Mouse (Mus musculus): ENCODE measurements at regions not wholly inside any gene's neighbourhood (a gene's known extent, or its start where the extent isn't known, plus 50 kb on each side); places are given as distances from the start of the nearest gene placed in this dataset.

- H3K4me1 ChIP-seq = no peaks in the 10 kb centered on the region
- H3K4me2 ChIP-seq = no peak overlapping the region
- ATAC-seq (ENCODE audit: low FRiP score) = no peak
- H3K4me3 ChIP-seq (replicated peaks) = no peak overlapping the region
- WGBS = 62% methylated on average over 2 of the region's 2 CpGs
- no peak overlapping the region for H3K27ac ChIP-seq (replicated peaks)
- H3K27me3 ChIP-seq (replicated peaks) = no peaks in the 10 kb centered on the region
- H3K9me3 ChIP-seq (replicated peaks) = no peaks in the 10 kb centered on the region
- no peaks in the 10 kb centered on the region for H3K36me3 ChIP-seq
- no peak overlapping the region for H3K9ac ChIP-seq (replicated peaks)
These were observed 1038.9 kb downstream of the Car8 start for GRCm38 (mm10) chr4:7199941-7200340.

DNA sequence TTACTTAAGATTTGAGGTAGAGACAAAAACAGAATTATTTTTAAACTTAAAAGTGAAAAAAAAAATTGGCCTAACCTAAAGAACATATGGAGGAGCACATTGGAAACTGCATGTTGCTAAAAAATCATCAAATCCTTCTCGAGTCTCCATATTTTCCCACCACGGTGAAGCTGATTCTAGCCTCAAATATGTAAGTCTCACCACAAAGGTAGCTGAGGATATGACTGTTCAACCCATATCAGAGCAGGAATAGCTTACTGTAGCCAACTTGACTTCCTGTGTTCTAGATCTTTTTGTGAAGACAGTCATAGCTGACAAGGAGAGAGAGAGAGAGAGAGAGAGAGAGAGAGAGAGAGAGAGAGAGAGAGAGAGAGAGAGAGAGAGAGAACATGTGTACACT is 1039.8 kb downstream of the Car8 start:
- Histone ChIP-seq H3K27ac (replicated peaks) (no peak overlapping the region), H3K4me3 (replicated peaks) (no peak overlapping the region), H3K4me2 (no peak overlapping the region), H3K4me1 (no peaks in the 10 kb centered on the region), H3K36me3 (no peaks in the 10 kb centered on the region), H3K9ac (replicated peaks) (no peak overlapping the region), H3K9me3 (replicated peaks) (no peaks in the 10 kb centered on the region), H3K27me3 (replicated peaks) (no peaks in the 10 kb centered on the region)
- 78% methylated on average over 2 of the region's 2 CpGs for WGBS
- no peak for ATAC-seq (ENCODE audit: low FRiP score)

- Histone ChIP-seq H3K4me3 (replicated peaks) (no peak overlapping the region), H3K27me3 (replicated peaks) (no peaks in the 10 kb centered on the region), H3K9ac (replicated peaks) (no peak overlapping the region), H3K4me1 (no peaks in the 10 kb centered on the region), H3K4me2 (no peak overlapping the region), H3K36me3 (no peaks in the 10 kb centered on the region), H3K27ac (replicated peaks) (no peak overlapping the region), H3K9me3 (replicated peaks) (no peaks in the 10 kb centered on the region)
- ATAC-seq (ENCODE audit: low FRiP score) = no peak
- 91% methylated on average over 3 of the region's 3 CpGs for WGBS
These were observed 1042.3 kb downstream of the Car8 start for GRCm38 (mm10) chr4:7196570-7196969.

DNA sequence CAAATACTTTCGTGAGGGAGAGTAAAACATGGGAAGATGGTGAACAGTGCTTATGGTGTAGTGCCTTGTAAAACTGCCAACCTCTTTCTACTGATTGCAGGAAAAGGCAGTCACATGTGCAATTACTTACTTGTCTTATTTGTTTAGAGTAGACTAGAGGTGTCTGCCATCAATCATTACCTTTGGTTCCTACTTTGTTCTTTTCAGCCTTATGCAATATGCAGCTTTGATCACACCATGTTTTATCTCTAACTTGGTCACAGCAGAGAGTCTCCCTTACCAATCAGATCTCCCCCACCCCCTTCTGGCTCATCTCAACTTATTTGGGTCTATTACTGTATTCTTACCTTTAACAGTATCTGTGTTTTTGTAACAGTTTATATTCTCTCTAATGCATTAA is 1043.2 kb downstream of the Car8 start:
- no peak overlapping the region for H3K27ac ChIP-seq (replicated peaks)
- no peak for ATAC-seq (ENCODE audit: low FRiP score)
- H3K4me1 ChIP-seq = no peaks in the 10 kb centered on the region
- no peaks in the 10 kb centered on the region for H3K27me3 ChIP-seq (replicated peaks)
- no peak overlapping the region for H3K9ac ChIP-seq (replicated peaks)
- H3K36me3 ChIP-seq = no peaks in the 10 kb centered on the region
- no peak overlapping the region for H3K4me3 ChIP-seq (replicated peaks)
- H3K9me3 ChIP-seq (replicated peaks) = no peaks in the 10 kb centered on the region
- no peak overlapping the region for H3K4me2 ChIP-seq
- WGBS = 82% methylated on average over 1 of the region's 1 CpGs

DNA sequence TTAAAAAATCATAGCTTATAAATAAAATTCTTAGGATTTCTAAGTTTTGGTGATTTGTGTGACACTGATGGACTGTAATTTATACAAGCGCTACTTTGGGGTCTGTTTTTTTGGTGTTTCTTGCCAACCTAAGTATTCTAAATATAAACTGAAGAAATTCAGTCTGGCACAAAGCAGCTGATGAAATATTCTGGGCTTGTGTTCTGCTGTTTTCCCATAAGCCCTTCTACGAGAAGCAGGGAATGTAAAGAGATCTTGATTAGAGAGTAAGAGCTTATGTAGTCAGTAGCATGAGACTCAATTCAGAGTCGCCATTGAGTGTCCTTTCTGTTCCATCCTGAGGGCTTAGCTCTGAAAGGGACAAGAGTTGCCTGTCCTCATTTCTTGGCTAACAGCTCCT is 1046.9 kb downstream of the Car8 start:
- WGBS = 71% methylated on average over 3 of the region's 3 CpGs
- ATAC-seq (ENCODE audit: low FRiP score) = no peak
- Histone ChIP-seq H3K27ac (replicated peaks) (no peak overlapping the region), H3K4me2 (no peak overlapping the region), H3K4me1 (no peaks in the 10 kb centered on the region), H3K9ac (replicated peaks) (no peak overlapping the region), H3K36me3 (no peaks in the 10 kb centered on the region), H3K27me3 (replicated peaks) (no peaks in the 10 kb centered on the region), H3K9me3 (replicated peaks) (no peaks in the 10 kb centered on the region), H3K4me3 (replicated peaks) (no peak overlapping the region)

- Histone ChIP-seq H3K4me3 (replicated peaks) (no peak overlapping the region), H3K9ac (replicated peaks) (no peak overlapping the region), H3K4me1 (no peaks in the 10 kb centered on the region), H3K4me2 (no peak overlapping the region), H3K27ac (replicated peaks) (0 out of 2 replicates have a peak overlapping the region, but pooled peaks have one; percentile 18), H3K9me3 (replicated peaks) (no peaks in the 10 kb centered on the region), H3K27me3 (replicated peaks) (no peaks in the 10 kb centered on the region), H3K36me3 (no peaks in the 10 kb centered on the region)
- WGBS = 49% methylated on average over 3 of the region's 3 CpGs
- ATAC-seq (ENCODE audit: low FRiP score) = peak; percentile 59
These were observed 1047.6 kb downstream of the Car8 start for GRCm38 (mm10) chr4:7191228-7191627.

DNA sequence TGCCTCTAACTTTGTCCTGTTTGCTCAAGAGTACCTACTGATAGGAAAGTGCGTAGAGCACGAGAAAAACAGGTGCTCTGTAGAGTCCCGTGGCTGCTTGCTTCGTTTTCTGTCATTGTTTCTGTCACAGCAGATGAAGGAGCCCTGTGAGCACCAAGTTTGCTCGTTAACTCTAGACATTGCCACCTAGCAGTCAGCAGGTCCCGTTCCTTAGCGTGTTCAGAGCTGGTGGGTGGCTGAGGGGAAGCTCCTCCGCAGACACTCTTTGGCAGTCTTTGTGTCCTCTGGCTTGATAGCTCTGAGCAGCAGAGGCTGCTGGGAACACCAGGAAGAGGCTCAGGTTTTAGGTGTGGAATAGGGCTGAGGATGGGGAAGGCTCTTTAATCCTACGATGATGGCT is 1063.8 kb downstream of the Car8 start:
- H3K4me2 ChIP-seq = no peak overlapping the region
- WGBS = 88% methylated on average over 9 of the region's 9 CpGs

DNA sequence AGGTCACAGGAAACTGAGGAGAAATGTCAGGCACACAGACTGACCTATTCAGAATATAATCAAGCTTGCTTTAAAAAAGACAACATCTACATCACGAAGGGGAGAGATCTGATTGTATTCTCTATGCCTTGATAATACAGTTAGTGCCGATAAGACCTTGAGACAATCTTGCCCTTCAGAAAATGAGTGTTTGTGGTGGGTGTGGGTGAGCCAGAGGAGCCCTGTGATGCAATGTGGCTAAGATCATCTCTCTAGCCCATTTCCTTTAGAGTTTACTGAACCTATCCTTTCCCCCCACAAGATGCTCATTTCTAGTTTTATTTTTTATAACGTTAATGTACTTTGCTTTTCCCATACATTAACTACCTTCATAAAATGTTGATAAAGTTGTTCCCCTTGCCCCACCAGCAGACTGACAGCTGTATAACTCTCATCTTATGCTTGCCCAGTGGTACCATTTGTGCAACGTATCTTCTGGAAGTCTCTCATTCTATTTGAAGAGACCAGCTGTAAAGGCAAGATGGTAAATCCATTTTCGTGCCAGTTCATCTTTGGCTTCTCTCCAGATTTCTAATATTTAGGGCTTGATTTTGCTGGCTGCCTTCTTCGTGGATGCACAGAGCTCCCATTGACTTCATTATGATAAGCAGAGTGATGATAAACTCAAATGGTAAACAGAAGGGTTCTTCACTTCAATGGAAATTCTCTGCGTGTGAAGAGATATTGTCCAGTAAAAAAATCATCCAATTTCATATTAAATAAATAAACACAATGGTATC is 1066.1 kb downstream of the Car8 start:
- no peak for ATAC-seq (ENCODE audit: low FRiP score)
- H3K4me2 ChIP-seq = no peak overlapping the region

More for the DNA sequence above, 1063.8 kb downstream of the Car8 start:
- no peak overlapping the region for H3K9ac ChIP-seq (replicated peaks)
- H3K36me3 ChIP-seq = no peaks in the 10 kb centered on the region
- ATAC-seq (ENCODE audit: low FRiP score) = no peak
- H3K27me3 ChIP-seq (replicated peaks) = no peaks in the 10 kb centered on the region
- H3K9me3 ChIP-seq (replicated peaks) = no peaks in the 10 kb centered on the region
- H3K27ac ChIP-seq (replicated peaks) = no peak overlapping the region
- H3K4me1 ChIP-seq = no peaks in the 10 kb centered on the region
- H3K4me3 ChIP-seq (replicated peaks) = no peak overlapping the region

GRCm38 (mm10) chr4:7171637-7172417 is 1067.0 kb downstream of the Car8 start:
- H3K36me3 ChIP-seq = no peaks in the 10 kb centered on the region
- H3K4me3 ChIP-seq (replicated peaks) = no peak overlapping the region
- H3K27me3 ChIP-seq (replicated peaks) = no peaks in the 10 kb centered on the region
- no peak for ATAC-seq (ENCODE audit: low FRiP score)
- H3K4me2 ChIP-seq = no peak overlapping the region
- no peaks in the 10 kb centered on the region for H3K4me1 ChIP-seq
- no peaks in the 10 kb centered on the region for H3K9me3 ChIP-seq (replicated peaks)
- H3K27ac ChIP-seq (replicated peaks) = no peak overlapping the region
- no peak overlapping the region for H3K9ac ChIP-seq (replicated peaks)
- 80% methylated on average over 4 of the region's 4 CpGs for WGBS

More for the DNA sequence above, 1066.1 kb downstream of the Car8 start:
- Histone ChIP-seq H3K9me3 (replicated peaks) (no peaks in the 10 kb centered on the region), H3K27ac (replicated peaks) (no peak overlapping the region), H3K9ac (replicated peaks) (no peak overlapping the region), H3K36me3 (no peaks in the 10 kb centered on the region), H3K4me1 (no peaks in the 10 kb centered on the region), H3K27me3 (replicated peaks) (no peaks in the 10 kb centered on the region), H3K4me3 (replicated peaks) (no peak overlapping the region)
- WGBS = 72% methylated on average over 7 of the region's 7 CpGs

DNA sequence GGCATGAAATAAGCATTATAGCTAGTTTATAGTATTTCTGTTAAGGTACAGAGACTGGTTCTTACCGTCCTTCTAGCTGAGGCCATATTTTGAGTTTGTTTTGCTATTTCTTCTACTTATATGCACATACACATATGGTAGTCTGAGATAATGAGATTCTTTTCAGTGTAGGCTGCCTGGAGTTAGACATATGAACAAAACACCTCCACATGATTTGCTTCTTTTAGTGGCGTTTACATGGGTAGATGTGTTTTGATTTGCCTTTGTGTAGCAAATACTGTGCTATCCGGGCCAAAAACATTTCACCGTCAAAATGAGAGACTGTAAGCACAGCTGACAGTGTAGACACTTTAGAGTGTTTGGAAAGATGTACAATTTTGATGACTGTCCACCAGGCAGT is 1077.4 kb downstream of the Car8 start:
- no peaks in the 10 kb centered on the region for H3K36me3 ChIP-seq
- H3K4me1 ChIP-seq = no peaks in the 10 kb centered on the region
- no peaks in the 10 kb centered on the region for H3K9me3 ChIP-seq (replicated peaks)
- no peak overlapping the region for H3K27ac ChIP-seq (replicated peaks)
- WGBS = 92% methylated on average over 4 of the region's 4 CpGs
- ATAC-seq (ENCODE audit: low FRiP score) = no peak
- H3K9ac ChIP-seq (replicated peaks) = no peak overlapping the region
- H3K4me3 ChIP-seq (replicated peaks) = no peak overlapping the region
- no peaks in the 10 kb centered on the region for H3K27me3 ChIP-seq (replicated peaks)
- no peak overlapping the region for H3K4me2 ChIP-seq

DNA sequence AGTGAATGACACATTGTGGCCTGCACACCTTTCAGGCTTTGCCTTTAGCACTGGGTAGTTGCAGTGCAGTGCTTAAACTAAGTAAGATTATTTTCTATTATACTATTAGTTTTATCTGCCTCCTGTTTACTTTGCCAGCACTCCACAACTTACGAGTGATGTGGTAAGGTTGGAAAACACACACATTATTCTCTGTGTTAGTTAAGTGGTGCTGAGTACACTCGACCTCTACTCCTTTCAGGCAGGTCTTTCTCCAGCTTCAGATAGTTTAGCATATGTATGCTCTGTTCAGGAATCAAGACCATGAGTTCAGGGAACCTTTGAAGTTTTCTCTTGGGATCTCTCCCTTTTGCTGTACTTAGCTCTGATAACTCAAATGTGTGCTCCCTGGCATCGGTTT is 1081.0 kb downstream of the Car8 start:
- Histone ChIP-seq H3K36me3 (no peaks in the 10 kb centered on the region), H3K9me3 (replicated peaks) (no peaks in the 10 kb centered on the region), H3K9ac (replicated peaks) (no peak overlapping the region), H3K27ac (replicated peaks) (no peak overlapping the region), H3K4me2 (no peak overlapping the region), H3K4me3 (replicated peaks) (no peak overlapping the region), H3K4me1 (no peaks in the 10 kb centered on the region), H3K27me3 (replicated peaks) (no peaks in the 10 kb centered on the region)
- ATAC-seq (ENCODE audit: low FRiP score) = no peak
- WGBS = 86% methylated on average over 3 of the region's 3 CpGs

DNA sequence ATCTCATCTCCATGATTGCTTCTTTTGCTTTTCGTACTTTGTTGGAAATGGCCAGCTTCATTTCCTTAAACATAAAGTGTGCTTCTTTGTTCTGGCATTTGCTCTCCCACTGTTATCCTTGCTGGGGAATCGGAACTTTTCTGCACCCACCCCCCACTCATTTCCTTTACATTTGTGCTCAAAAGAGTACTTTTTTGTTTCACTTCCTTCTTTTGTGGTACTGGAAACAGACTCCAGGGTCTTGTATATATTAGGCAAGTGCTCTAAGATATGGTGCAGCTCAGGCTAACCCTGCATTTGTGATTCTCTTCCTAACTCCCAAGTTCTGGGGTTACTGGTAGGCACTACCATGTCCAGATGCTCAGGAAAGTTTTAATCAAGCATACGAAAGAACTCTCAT is 1084.6 kb downstream of the Car8 start:
- H3K36me3 ChIP-seq = no peaks in the 10 kb centered on the region
- H3K4me3 ChIP-seq (replicated peaks) = no peak overlapping the region
- no peaks in the 10 kb centered on the region for H3K4me1 ChIP-seq
- no peak for ATAC-seq (ENCODE audit: low FRiP score)
- H3K4me2 ChIP-seq = no peak overlapping the region
- no peak overlapping the region for H3K27ac ChIP-seq (replicated peaks)
- WGBS = 44% methylated on average over 3 of the region's 3 CpGs
- no peaks in the 10 kb centered on the region for H3K9me3 ChIP-seq (replicated peaks)
- H3K27me3 ChIP-seq (replicated peaks) = no peaks in the 10 kb centered on the region
- no peak overlapping the region for H3K9ac ChIP-seq (replicated peaks)
